Mouse (Mus musculus) lung, embryonic 15.5 days (tissue): ENCODE results near the gene Prox2. TPM values are rescaled to one million over a fixed set of nuclear protein-coding genes. Genes with fewer than 3 reads are reported as not detected.
"Not testable (repeated sequence)": the region's sequence is repeated elsewhere in the genome, so short reads cannot be mapped to it uniquely, and the experiment has no call there.

ENCODE experiments used
- ATAC-seq: fragments of 200-750 bp; cut with Nextera tagmentation; 2 replicates; pipeline ENCODE4 v1.8.0; 2017; ENCODE audit warnings: moderate number of reproducible peaks, borderline replicate concordance; ENCODE audit not compliant: low FRiP score, low TSS enrichment; ENCODE audit errors: extremely low read depth
- H3K27ac ChIP-seq: fragments of 300-500 bp; sonication (generic); 2 replicates; pipeline ENCODE4 v1.5.1; 2015; ENCODE audit warnings: moderate library complexity, mild to moderate bottlenecking, inconsistent platforms
- H3K27me3 ChIP-seq: fragments of 300-500 bp; sonication (generic); 2 replicates; pipeline ENCODE4 v1.6.1; 2015; ENCODE audit warnings: inconsistent platforms
- H3K36me3 ChIP-seq: fragments of 300-500 bp; sonication (generic); 2 replicates; pipeline ENCODE4 v1.6.1; 2015; ENCODE audit warnings: inconsistent platforms
- H3K4me1 ChIP-seq: fragments of 300-500 bp; sonication (generic); 2 replicates; pipeline ENCODE4 v1.6.1; 2015; ENCODE audit warnings: inconsistent platforms
- H3K4me2 ChIP-seq: fragments of 300-500 bp; sonication (generic); 2 replicates; pipeline ENCODE4 v1.6.1; 2015; ENCODE audit warnings: inconsistent platforms, mild to moderate bottlenecking, moderate library complexity
- H3K4me3 ChIP-seq: fragments of 300-500 bp; sonication (generic); 2 replicates; pipeline ENCODE4 v1.5.1; 2015; ENCODE audit warnings: mild to moderate bottlenecking, inconsistent platforms
- H3K9ac ChIP-seq: fragments of 300-500 bp; sonication (generic); 2 replicates; pipeline ENCODE4 v1.6.1; 2015; ENCODE audit warnings: inconsistent platforms
- H3K9me3 ChIP-seq: fragments of 300-500 bp; sonication (generic); 2 replicates; pipeline ENCODE4 v1.6.1; 2016; ENCODE audit warnings: inconsistent platforms
- WGBS: fragments of 180-500 bp; shearing (Covaris S2); methylation state at CpG from one replicate; pipeline ENCODE4 v1.1.7; 2015; 5-methylcytosine and 5-hydroxymethylcytosine counted together
- polyA plus RNA-seq: library from polyadenylated mRNA; unstranded; fragments of >200 nt; fragmentation: Nextera tagmentation; extraction: Ambion mirVana; gene quantifications from 2 replicates; pipeline ENCODE4 v1.2.1, GENCODE M21; 2015

The Prox2 gene
- polyA plus RNA-seq, 1 experiment from 2014 or later, result 6.6 TPM

DNA sequence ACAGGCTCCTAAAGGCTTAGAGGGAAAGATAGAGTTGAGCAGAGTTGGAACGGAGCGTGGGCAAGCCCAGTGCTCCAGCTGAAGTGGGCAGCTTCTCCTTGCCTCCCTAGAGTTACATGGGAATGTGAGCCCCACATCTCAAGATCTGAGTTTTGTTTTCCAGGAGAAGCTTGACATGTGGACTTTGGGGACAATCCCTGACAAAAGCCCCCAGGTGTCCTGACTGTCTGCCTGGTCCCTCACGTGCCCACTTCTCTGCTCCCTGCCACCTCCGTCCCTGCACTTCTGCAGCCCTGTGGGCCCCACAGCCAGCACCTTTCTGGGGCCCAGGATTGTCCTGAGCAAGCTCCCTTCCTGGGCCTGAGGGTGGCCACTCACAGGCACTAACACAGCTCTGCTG is 34.3 kb upstream of the Prox2 start:
- Histone ChIP-seq H3K27ac (no peak overlapping the region), H3K4me2 (no peak overlapping the region), H3K36me3 (no peaks in the 10 kb centered on the region), H3K9ac (no peak overlapping the region), H3K4me3 (no peak overlapping the region), H3K9me3 (no peaks in the 10 kb centered on the region), H3K4me1 (peaks cover 22% of the 10 kb centered on the region), H3K27me3 (no peaks in the 10 kb centered on the region)
- WGBS, result 90% methylated on average over 4 of the region's 4 CpGs
- ATAC-seq, result no peak

- not testable (repeated sequence) for H3K4me2 ChIP-seq, H3K27me3 ChIP-seq, H3K27ac ChIP-seq, H3K36me3 ChIP-seq, H3K9ac ChIP-seq, H3K9me3 ChIP-seq, H3K4me3 ChIP-seq, ATAC-seq
- 65% methylated on average over 2 of the region's 2 CpGs for WGBS
- peaks cover 22% of the 10 kb centered on the region for H3K4me1 ChIP-seq
Observed at GRCm38 (mm10) chr12:85144276-85144675, 33.7 kb upstream of the Prox2 start.

- ATAC-seq, result no peak
- no peak overlapping the region for H3K4me3 ChIP-seq
- no peaks in the 10 kb centered on the region for H3K9me3 ChIP-seq
- 0 out of 2 replicates have a peak, but pooled peaks cover 3% of the 10 kb centered on the region for H3K27me3 ChIP-seq
- no peaks in the 10 kb centered on the region for H3K36me3 ChIP-seq
- H3K9ac ChIP-seq, result no peak overlapping the region
- 19% methylated on average over 4 of the region's 4 CpGs for WGBS
- H3K4me2 ChIP-seq, result no peak overlapping the region
- H3K27ac ChIP-seq, result no peak overlapping the region
- H3K4me1 ChIP-seq, result peaks cover 22% of the 10 kb centered on the region
Observed at GRCm38 (mm10) chr12:85142803-85143202, 32.2 kb upstream of the Prox2 start.

GRCm38 (mm10) chr12:85141096-85141495 is 30.5 kb upstream of the Prox2 start:
- Histone ChIP-seq H3K9me3 (no peaks in the 10 kb centered on the region), H3K9ac (no peak overlapping the region), H3K4me2 (no peak overlapping the region), H3K27ac (no peak overlapping the region), H3K4me1 (peaks cover 17% of the 10 kb centered on the region), H3K36me3 (no peaks in the 10 kb centered on the region), H3K27me3 (0 out of 2 replicates have a peak, but pooled peaks cover 3% of the 10 kb centered on the region), H3K4me3 (no peak overlapping the region)
- ATAC-seq, result no peak
- WGBS, result 72% methylated on average over 6 of the region's 6 CpGs

- no peaks in the 10 kb centered on the region for H3K9me3 ChIP-seq
- no peak overlapping the region for H3K4me3 ChIP-seq
- peaks cover 16% of the 10 kb centered on the region for H3K4me1 ChIP-seq
- 32% methylated on average over 18 of the region's 18 CpGs for WGBS
- ATAC-seq, result no peak
- H3K27me3 ChIP-seq, result 0 out of 2 replicates have a peak, but pooled peaks cover 3% of the 10 kb centered on the region
- no peak overlapping the region for H3K27ac ChIP-seq
- H3K36me3 ChIP-seq, result no peaks in the 10 kb centered on the region
- no peak overlapping the region for H3K4me2 ChIP-seq
- no peak overlapping the region for H3K9ac ChIP-seq
Observed at GRCm38 (mm10) chr12:85140036-85140701, 29.6 kb upstream of the Prox2 start.

- Histone ChIP-seq H3K36me3 (peaks cover 28% of the 10 kb centered on the region), H3K27ac (peak overlapping the region; percentile 89), H3K4me2 (no peak overlapping the region), H3K9me3 (no peaks in the 10 kb centered on the region), H3K27me3 (0 out of 2 replicates have a peak, but pooled peaks cover 3% of the 10 kb centered on the region), H3K4me1 (peaks cover 21% of the 10 kb centered on the region), H3K9ac (no peak overlapping the region), H3K4me3 (no peak overlapping the region)
- ATAC-seq, result peak; percentile 20; the same call in 1 of the 2 replicates
- 52% methylated on average over 4 of the region's 4 CpGs for WGBS
Observed at GRCm38 (mm10) chr12:85136627-85137026, 26.1 kb upstream of the Prox2 start.

DNA sequence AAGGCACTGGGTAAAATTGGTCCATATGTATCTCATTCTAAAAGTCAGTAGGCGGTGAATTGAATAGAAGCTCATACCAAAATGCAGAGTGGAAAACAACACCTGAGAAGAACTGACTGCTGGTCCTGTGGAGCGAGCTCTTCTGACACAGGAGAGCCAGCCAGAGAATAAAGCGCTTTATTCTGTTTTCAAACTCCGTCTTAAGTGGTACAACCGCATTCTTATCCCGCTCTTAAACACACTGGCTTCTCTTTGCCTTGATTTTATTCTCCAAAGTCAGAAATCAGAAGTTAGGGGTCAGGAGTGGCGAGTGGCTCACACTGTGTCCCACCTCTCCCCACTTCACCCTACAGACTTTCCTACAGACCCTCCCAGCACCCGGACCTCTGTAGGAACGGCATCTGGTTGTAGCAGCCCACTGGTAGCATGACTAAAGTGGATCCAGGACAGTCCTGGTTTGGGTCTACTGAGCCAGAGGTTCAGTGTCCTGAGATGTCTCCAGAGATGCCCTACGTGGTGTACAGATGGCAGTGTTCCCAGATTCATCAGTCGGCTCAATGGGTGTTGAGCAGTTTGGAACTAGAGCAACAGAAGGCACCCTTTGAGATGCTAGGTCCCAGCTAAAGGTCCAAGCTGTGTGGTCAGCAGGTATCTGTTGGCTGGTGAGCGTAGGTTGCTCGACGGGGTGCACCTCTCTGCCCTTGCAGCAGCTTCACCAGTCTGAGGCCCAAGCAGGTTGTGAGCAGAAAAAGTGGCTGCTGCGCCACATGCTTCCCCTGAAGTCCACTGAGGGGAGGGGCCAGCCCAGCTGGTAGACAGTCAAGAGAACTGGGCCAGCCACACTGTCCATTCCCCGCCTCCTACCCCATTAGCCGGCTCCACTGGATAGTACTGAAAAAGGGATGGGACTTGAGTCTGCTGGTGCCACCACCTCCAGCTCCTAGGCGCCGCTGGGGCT is 25.2 kb upstream of the Prox2 start:
- ATAC-seq, result peak; percentile 56; the same call in 1 of the 2 replicates
- Histone ChIP-seq H3K27me3 (0 out of 2 replicates have a peak, but pooled peaks cover 3% of the 10 kb centered on the region), H3K36me3 (peaks cover 36% of the 10 kb centered on the region), H3K27ac (peak overlapping the region; percentile 89), H3K9ac (peak overlapping the region; percentile 4; the same call in 1 of the 2 replicates), H3K9me3 (no peaks in the 10 kb centered on the region), H3K4me2 (no peak overlapping the region), H3K4me3 (no peak overlapping the region), H3K4me1 (peaks cover 21% of the 10 kb centered on the region)
- WGBS, result 47% methylated on average over 19 of the region's 19 CpGs

DNA sequence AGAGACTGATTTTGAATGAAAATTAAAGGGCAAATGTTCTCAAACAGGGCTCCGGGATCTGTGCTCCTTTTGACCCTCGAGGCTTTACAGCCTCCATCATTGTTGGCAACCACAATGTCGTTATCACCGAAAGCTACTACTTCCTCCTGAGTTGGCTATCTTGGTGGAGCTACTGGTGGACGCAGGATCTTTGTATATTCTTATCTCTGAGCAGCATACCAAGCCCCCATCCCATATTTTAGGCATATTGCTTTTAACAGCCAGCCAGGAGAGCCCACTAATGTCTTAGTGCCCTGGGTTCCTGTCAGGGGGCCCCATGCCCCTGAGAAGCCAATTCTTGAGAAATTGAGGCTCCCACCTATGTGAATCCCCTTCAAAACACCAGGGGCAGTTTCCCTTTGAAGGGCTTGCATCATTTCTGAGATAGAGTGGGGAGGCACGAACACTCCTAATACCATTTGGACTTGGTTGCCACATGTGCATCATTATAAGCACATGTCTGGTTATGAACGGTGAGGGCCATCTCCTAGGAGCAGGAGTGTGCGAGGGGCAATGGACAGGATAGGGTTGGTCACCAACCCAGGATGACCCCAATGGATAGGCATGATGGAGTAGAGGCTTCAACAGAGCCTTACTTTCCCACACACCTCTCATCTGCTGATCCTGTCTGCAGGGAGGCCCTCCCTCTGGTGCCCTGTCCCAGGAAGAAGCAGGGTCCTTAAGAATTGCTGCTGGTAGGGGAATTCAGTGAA is 23.7 kb upstream of the Prox2 start:
- no peak overlapping the region for H3K4me3 ChIP-seq
- H3K9me3 ChIP-seq, result no peaks in the 10 kb centered on the region
- H3K27ac ChIP-seq, result no peak overlapping the region; the same call in 1 of the 2 replicates
- no peak overlapping the region for H3K9ac ChIP-seq
- 0 out of 2 replicates have a peak, but pooled peaks cover 3% of the 10 kb centered on the region for H3K27me3 ChIP-seq
- peaks cover 51% of the 10 kb centered on the region for H3K36me3 ChIP-seq
- WGBS, result 79% methylated on average over 8 of the region's 8 CpGs
- no peak overlapping the region for H3K4me2 ChIP-seq
- H3K4me1 ChIP-seq, result peaks cover 21% of the 10 kb centered on the region
- ATAC-seq, result no peak

DNA sequence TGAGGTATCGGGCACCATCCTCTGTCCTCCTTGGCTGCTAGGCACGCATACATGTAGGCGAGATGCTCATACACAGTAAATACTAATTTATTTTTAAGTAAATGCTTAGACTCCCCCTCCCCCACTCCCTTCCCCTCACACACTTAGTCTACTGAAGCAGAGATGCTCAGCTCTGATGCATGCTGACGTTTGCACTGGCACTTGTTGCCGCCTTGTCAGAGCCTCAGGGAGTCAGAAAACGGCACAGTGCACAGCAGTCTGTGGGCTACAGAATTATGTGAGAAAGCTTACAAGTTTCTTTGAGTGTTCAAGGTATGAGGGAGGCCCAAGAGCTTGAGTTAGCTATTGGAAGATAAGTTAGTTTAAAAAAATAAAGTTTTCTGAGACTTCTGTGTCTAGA is 20.8 kb upstream of the Prox2 start:
- no peak overlapping the region for H3K4me2 ChIP-seq
- no peak for ATAC-seq
- 86% methylated on average over 6 of the region's 6 CpGs for WGBS

GRCm38 (mm10) chr12:85129426-85129978 is 18.9 kb upstream of the Prox2 start:
- Histone ChIP-seq H3K27ac (no peak overlapping the region), H3K4me3 (no peak overlapping the region), H3K4me1 (peaks cover 5% of the 10 kb centered on the region; the same call in 1 of the 2 replicates), H3K9me3 (no peaks in the 10 kb centered on the region), H3K9ac (no peak overlapping the region), H3K27me3 (no peaks in the 10 kb centered on the region), H3K4me2 (no peak overlapping the region), H3K36me3 (peaks cover 83% of the 10 kb centered on the region)
- WGBS, result 87% methylated on average over 9 of the region's 9 CpGs
- ATAC-seq, result no peak

More for the DNA sequence above, 20.8 kb upstream of the Prox2 start:
- Histone ChIP-seq H3K4me1 (peaks cover 19% of the 10 kb centered on the region), H3K36me3 (peaks cover 73% of the 10 kb centered on the region), H3K27me3 (no peaks in the 10 kb centered on the region), H3K27ac (no peak overlapping the region), H3K4me3 (no peak overlapping the region), H3K9ac (no peak overlapping the region), H3K9me3 (no peaks in the 10 kb centered on the region)

- H3K27me3 ChIP-seq, result no peaks in the 10 kb centered on the region
- H3K4me2 ChIP-seq, result no peak overlapping the region
- 90% methylated on average over 8 of the region's 8 CpGs for WGBS
- no peak for ATAC-seq
- H3K9ac ChIP-seq, result no peak overlapping the region
- no peak overlapping the region for H3K4me3 ChIP-seq
- H3K9me3 ChIP-seq, result no peaks in the 10 kb centered on the region
- H3K36me3 ChIP-seq, result peaks cover 83% of the 10 kb centered on the region
- H3K27ac ChIP-seq, result no peak overlapping the region
- H3K4me1 ChIP-seq, result no peaks in the 10 kb centered on the region
Observed at GRCm38 (mm10) chr12:85126986-85127603, 16.5 kb upstream of the Prox2 start.
